Comparison of ENCODE assay signal across 22 mouse cellular contexts in the genomic region with DNA sequence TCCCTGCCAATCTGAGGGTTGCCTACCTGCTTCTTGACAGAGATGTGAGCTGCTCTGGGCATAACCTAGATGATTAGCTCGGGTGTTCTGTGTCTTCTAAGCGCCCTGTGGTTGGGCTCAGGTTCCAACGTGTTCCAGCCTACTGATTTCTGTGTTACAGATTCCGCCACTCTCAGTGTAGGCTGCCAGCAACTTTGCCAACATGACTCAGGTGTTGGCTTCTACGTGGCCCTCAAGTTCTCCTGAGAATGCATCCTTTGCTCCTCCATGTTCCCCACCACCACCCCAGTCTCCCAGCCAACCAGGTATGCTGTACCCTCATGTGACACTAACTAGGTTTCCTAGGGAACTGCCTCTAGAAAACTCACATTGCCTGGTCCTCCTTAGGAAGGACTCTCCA.
DNase-seq lines count a peak whose midpoint lies in the region; ATAC-seq lines count a peak whose summit lies in the region.
"Had no signal": no experiment of that assay in that cellular context is flagged by ENCODE, and none has a peak within 500 bp of the region (broad histone marks: within the 10 kb centered on the region; RNA-seq: fewer than 3 reads in every experiment).

No protein-coding gene starts in this region.

- H3K9ac ChIP-seq in midbrain, embryonic 11.5 days (ENCODE audit: low read length), result no peak overlapping the region
- no peak overlapping the region for H3K9ac ChIP-seq in midbrain, embryonic 15.5 days
- H3K9ac ChIP-seq: embryonic facial prominence, embryonic 13.5 days; heart, embryonic 13.5 days; hindbrain, embryonic 14.5 days had no signal

- H3K4me2 ChIP-seq in midbrain, embryonic 11.5 days, result no peak overlapping the region
- H3K4me2 ChIP-seq in midbrain, embryonic 15.5 days, result no peak overlapping the region
- H3K4me2 ChIP-seq: embryonic facial prominence, embryonic 13.5 days; heart, embryonic 13.5 days; hindbrain, embryonic 14.5 days had no signal

- no peaks in the 10 kb centered on the region for H3K36me3 ChIP-seq in midbrain, embryonic 11.5 days (ENCODE audit: control insufficient read depth, insufficient read depth, low read length)
- H3K36me3 ChIP-seq in midbrain, embryonic 15.5 days (replicated peaks), result no peaks in the 10 kb centered on the region
- H3K36me3 ChIP-seq: embryonic facial prominence, embryonic 10.5 days; embryonic facial prominence, embryonic 13.5 days; heart, embryonic 10.5 days; heart, embryonic 13.5 days had no signal

- H3K27me3 ChIP-seq in midbrain, embryonic 11.5 days (ENCODE audit: control insufficient read depth, insufficient read depth, low read length), result no peaks in the 10 kb centered on the region; the same call in 1 of the 2 replicates
- no peaks in the 10 kb centered on the region for H3K27me3 ChIP-seq in midbrain, embryonic 15.5 days (replicated peaks)
- H3K27me3 ChIP-seq: embryonic facial prominence, embryonic 13.5 days had no signal

- no peak overlapping the region for H3K4me3 ChIP-seq in midbrain, embryonic 11.5 days (ENCODE audit: low read depth, low read length)
- no peak overlapping the region for H3K4me3 ChIP-seq in midbrain, embryonic 15.5 days
- H3K4me3 ChIP-seq: embryonic facial prominence, embryonic 10.5 days; embryonic facial prominence, embryonic 13.5 days; erythroblast, embryonic 14.5 days; heart, adult 2 months; heart, embryonic 10.5 days; heart, embryonic 13.5 days had no signal

- 87% methylated on average over 5 of the region's 5 CpGs for WGBS in midbrain, embryonic 11.5 days
- 80% methylated on average over 5 of the region's 5 CpGs for WGBS in midbrain, embryonic 15.5 days

- H3K27ac ChIP-seq in midbrain, embryonic 11.5 days (ENCODE audit: low read depth, low read length), result no peak overlapping the region
- H3K27ac ChIP-seq in midbrain, embryonic 15.5 days, result no peak overlapping the region
- H3K27ac ChIP-seq: embryonic facial prominence, embryonic 10.5 days; embryonic facial prominence, embryonic 13.5 days; heart, adult 2 months; heart, embryonic 10.5 days; heart, embryonic 13.5 days; hindbrain, embryonic 14.5 days; hindbrain, postnatal 0 days had no signal

- peaks cover 7% of the 10 kb centered on the region; the same call in 1 of the 2 replicates for H3K4me1 ChIP-seq in midbrain, embryonic 11.5 days (ENCODE audit: control insufficient read depth, insufficient read depth, low read length)
- H3K4me1 ChIP-seq in midbrain, embryonic 15.5 days, result peaks cover 22% of the 10 kb centered on the region

- peak; percentile 38 to 42 for DNase-seq in cerebellum, postnatal 25 days
- no peak for DNase-seq in cerebellum, adult 11-12 months
- peak; percentile 67 for DNase-seq in midbrain, embryonic 11.5 days (ENCODE audit: low spot score, missing footprints)
- peak; percentile 85 for DNase-seq in gonadal fat pad, adult 2 months (ENCODE audit: low read depth)
- no peak for DNase-seq in right cerebral cortex, postnatal 36 days (ENCODE audit: low spot score in 2 of 2)
- DNase-seq: embryo, embryonic 11 days; gastrocnemius, postnatal 25 days; heart, adult 2 months; heart, postnatal 14 days; heart, postnatal 4 days had no signal

- no peaks in the 10 kb centered on the region for H3K9me3 ChIP-seq in midbrain, embryonic 11.5 days (ENCODE audit: control insufficient read depth, low read length)
- no peaks in the 10 kb centered on the region for H3K9me3 ChIP-seq in midbrain, embryonic 15.5 days
- H3K9me3 ChIP-seq: embryonic facial prominence, embryonic 10.5 days; embryonic facial prominence, embryonic 13.5 days; heart, embryonic 10.5 days; heart, embryonic 13.5 days had no signal

- ATAC-seq in midbrain, embryonic 11.5 days (ENCODE audit: low FRiP score), result no peak
- ATAC-seq in midbrain, embryonic 15.5 days (replicated peaks), result no peak
- ATAC-seq: CD4-positive, CD25-positive, alpha-beta regulatory T cell, adult 4 months; forebrain, embryonic 14.5 days; hindbrain, postnatal 0 days; inflammation-experienced regulatory T-cells, adult 6 months; intestine, embryonic 16.5 days had no signal

Comparison
In these comparisons a context has a peak if more than half of its experiments do, and no peak if none do; other contexts are left out.
1. DNase-seq: peak in cerebellum, postnatal 25 days (2 of 2), midbrain, embryonic 11.5 days (single experiment) and gonadal fat pad, adult 2 months (single experiment); none in cerebellum, adult 11-12 months (single experiment) and right cerebral cortex, postnatal 36 days (0 of 2).